Mouse (Mus musculus) thymus, postnatal 4 days (tissue): ENCODE measurements around the gene Pik3r5.

ENCODE experiments used
- DNase-seq: peaks from one replicate; pipeline ENCODE4 v3.0.0; 2021

Pik3r5 gene

GRCm38 (mm10) chr11:68451282-68451735 is 19.4 kb downstream of the Pik3r5 start:
- peak; percentile 80 for DNase-seq

DNA sequence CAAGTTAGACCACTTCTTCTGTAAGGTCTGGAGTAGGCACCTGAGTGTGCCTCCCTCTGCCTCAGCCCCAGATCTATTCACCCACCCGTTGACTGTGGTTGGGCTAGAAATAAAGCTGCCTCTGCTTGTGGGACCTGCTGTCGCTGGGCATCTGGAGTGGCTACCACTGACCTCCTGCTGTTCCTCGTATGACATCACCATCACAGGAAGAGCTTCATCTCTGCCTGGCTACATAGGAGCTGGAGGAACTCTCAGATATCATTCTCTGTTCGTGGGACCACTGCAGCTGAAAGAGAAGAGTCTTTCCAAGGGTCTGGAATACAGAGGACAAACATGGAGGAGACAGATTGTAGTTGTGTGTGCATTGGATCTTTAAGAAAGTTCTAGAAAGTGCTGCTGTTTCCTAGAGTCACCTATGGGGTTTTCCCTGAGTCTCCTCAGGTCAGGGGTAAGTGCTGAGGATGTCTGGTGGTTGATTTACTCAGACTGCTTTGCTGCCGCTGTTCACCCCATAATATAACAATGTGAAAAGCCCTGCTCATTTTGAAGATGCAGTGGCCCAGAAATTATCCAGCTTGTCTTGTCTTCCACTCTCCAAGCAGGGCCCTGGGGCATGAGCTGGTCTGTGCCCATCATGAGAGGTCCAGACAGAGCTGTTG is 20.0 kb downstream of the Pik3r5 start:
- DNase-seq = no peak

DNA sequence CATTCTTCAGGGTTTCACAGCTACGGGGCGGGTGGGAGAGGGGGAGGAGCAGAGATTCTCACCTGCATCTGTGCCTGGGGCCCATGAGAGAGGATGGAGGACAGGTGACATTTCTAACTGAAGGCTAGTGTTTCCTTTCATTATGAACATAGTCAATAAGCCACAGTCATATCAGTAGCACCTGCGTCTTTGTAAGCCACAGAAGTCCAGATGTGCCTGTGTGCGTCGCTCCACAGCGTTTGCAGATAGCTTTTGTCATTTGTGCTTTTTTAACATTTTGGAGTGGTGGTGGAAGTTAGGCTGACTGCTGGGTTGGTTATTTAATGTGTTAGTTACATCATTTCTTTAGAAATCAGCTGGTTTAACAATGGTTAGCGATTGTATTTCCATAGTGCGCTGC is 20.8 kb downstream of the Pik3r5 start:
- DNase-seq = no peak

- peak; percentile 37 for DNase-seq
These were observed 21.4 kb downstream of the Pik3r5 start for GRCm38 (mm10) chr11:68453301-68453700.

- no peak for DNase-seq
These were observed 26.2 kb downstream of the Pik3r5 start for GRCm38 (mm10) chr11:68458086-68458485.

GRCm38 (mm10) chr11:68459021-68459420 is 27.1 kb downstream of the Pik3r5 start:
- no peak for DNase-seq

DNA sequence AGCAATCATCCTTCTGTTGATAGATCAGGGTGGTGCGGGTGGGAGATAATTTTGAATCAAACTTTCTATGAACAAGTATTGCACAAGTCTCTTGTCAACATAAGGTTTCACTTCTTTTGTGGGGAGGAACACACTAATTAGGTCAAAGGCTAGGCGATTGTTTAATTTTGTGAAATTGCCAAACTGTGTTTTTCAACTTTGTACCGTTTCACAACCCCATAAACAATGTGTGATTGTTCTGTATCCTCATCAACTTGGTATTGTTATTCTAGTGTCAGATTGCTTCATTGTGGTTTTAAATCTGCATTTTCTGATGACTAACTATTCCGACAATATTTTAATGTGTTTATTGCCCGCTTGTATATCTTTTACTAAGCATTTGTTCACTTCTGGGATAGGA is 27.6 kb downstream of the Pik3r5 start:
- no peak for DNase-seq

GRCm38 (mm10) chr11:68462716-68463115 is 30.8 kb downstream of the Pik3r5 start:
- peak; percentile 55 for DNase-seq

DNA sequence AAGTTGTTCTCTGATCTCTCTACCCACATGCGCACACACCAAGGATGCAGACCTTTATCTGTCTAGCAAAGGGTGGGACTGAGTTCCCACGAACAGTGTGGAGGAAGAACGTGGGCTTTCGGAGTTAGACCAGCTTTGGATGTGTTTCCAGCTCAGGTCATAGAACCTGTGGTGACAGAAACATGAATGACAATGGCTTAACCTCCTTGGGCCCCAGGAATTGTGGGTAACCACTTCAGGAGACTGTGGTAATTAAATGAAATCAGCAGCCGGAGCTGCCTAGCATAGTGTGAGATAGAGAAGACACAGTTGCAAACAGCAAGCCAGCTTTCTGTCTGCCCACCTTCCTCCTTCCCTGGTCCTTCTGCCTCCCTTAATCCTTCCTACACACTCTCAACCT is 32.3 kb downstream of the Pik3r5 start:
- DNase-seq = no peak

GRCm38 (mm10) chr11:68465090-68465489 is 33.2 kb downstream of the Pik3r5 start:
- no peak for DNase-seq

DNA sequence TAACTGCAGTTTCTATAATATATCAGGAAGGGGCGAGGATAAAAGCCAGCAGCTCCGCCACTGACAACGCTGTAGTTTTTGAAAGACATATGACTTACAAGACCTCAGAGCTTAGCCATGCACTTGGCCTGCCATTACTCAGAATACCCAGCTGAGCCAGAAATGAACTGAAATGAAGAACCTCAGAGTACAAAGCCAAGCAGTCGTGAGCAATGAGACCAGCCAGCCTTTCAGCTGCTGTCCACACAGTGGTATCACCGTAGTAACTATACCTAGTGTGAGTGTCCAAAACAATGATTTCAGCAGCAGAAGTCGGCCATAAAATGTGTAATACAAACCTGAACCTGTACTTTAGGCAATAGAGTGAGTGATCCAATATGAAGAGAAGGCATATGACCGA is 35.5 kb downstream of the Pik3r5 start:
- no peak for DNase-seq

DNA sequence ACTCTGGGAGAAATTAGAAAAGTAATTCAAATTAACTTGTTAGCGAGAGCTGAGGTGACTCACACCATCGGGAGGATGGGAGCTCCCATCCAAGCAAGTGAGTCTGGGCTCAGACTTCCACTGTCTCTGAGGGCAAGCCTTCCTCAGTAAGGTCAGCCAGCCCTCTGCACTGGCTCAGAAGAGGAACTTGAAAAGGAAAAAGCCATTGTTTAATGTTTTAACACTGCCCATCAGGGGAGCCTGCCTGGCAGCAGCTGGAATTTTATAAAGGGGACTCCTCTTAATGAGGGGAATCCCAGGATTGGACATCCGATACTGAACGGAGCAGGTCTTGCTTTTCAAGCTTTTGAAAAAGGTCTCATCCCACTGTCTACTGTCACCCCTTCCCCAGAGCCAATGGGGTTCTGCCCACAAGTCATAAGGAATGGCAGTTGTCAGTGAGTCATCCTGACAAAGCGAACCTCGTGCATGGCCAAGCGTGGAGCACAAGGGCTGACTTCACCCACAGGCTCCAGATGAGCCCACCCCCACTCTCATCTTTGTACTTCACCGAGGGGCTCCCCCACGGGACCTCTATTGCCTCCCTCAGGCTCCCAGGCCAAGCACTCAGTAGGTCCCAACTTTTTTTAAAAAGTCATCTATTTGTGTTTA is 36.2 kb downstream of the Pik3r5 start:
- no peak for DNase-seq

GRCm38 (mm10) chr11:68468886-68469285 is 37.0 kb downstream of the Pik3r5 start:
- DNase-seq = no peak

GRCm38 (mm10) chr11:68472162-68472849 is 40.4 kb downstream of the Pik3r5 start:
- no peak for DNase-seq

GRCm38 (mm10) chr11:68474600-68474999 is 42.7 kb downstream of the Pik3r5 start:
- DNase-seq = no peak

DNA sequence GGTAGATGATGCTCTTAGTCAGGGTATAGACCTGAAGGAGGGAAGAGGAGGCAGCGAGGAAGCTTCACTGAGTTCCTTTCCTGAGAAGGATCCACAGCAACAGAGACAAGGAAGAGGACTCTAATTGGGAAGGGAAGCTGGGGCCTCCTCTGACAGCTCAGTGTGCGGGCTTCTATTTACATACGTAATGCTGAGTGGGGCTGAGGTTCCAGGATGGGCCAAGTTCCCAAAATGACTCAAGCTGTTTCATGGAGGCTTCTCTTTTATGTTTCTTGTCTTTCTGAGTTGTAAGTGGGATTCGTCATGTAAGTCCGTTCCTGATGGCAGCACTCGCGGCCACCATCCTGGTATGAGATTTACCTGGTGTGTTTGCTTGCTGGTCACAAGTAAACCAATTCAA is 43.8 kb downstream of the Pik3r5 start:
- DNase-seq = no peak

- no peak for DNase-seq
These were observed 45.7 kb downstream of the Pik3r5 start for GRCm38 (mm10) chr11:68477661-68478060.

DNA sequence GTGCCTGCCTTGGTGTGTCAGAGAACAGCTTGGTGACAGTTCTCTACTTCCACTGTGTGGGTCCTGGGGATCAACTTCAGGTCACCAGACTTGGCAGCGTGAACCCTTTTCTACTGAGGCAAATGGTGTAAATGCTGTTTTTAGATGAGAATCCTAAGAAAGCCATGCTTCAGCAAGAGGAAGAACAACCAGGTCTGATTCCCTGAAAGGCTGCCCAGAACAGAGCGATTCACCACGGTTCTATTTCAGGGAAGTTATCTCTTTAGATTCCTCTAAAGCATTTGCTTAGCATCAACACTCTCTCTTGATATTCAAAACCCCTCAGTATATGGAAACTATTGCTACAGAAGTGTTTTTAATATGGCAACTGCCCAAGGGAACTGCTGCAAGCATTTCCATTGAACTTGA is 46.7 kb downstream of the Pik3r5 start:
- DNase-seq = no peak

- no peak for DNase-seq
These were observed 48.7 kb downstream of the Pik3r5 start for GRCm38 (mm10) chr11:68480660-68481059.

DNA sequence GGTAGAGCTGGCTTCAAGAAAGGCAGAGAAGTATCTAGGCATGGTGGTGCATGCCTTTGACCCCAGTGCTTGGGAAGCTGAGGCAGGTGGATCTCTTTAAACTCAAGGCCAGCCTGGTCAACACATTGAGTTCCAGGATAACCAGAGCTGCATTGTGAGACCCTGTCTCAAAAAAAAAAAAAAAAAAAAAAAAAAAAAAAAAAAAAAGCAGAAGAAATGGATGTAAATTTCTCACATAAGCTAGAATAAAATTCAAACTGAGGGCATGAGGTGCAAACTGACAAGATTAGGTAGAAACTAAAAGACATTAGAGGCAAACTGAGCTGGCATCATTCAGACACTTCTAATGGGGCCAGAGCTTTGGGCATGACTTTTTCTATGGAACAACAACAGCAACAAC is 50.1 kb downstream of the Pik3r5 start:
- no peak for DNase-seq

- DNase-seq = no peak
These were observed 51.3 kb downstream of the Pik3r5 start for GRCm38 (mm10) chr11:68483213-68483612.

DNA sequence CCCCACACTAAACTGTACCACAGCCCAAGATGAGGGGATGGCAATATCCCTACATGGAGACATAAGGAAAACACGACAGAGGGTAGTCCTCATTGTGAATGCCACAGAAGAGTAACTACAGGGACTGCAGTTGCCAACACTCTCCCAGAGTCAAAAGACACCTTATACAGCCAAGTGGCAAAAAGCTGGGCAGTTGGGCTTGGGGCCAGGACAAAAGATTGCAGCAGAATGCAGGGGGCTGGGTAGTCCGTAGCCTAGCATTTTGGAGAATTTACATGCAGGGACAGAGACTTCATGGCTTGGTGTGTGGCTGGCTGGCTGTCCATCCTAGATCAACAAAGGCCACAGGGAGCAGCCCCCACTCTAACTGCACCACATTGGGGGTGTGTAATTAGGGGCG is 52.5 kb downstream of the Pik3r5 start:
- no peak for DNase-seq

DNA sequence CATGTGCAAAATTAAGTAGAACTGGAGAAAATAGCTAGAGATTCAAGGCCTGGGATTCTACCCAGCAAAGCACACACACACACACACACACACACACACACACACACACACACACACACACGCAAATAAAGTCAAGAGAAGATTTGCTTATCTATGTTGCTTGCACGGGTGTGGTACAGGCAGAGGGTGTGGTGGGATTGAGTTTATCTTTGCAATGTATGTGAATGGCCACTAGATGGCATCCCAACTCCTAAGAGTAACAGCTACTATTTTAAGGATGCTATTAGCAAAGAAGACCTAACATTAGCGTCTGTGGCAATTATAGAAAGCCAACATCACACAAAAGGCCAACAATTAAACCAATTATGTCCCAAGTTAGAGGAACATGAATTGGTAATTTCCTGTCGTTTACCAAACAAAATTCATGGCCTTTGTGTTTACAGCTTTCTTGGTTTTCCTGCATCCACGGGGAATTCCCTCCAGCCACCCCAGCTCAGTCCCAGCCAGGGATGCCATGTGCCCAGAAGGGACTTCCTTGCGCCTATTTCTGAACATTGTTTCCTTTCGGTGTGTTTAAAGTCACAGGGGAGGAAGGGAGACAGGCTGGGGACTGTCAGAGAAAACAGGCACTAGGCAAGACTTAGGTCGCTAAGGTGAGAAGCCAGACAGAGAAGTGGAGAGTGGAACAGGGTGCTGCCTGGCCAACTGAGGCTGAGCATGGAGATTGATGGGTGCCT is 53.5 kb downstream of the Pik3r5 start:
- no peak for DNase-seq
